Mouse (Mus musculus) 3T3-L1 (cell line): ENCODE data around the gene Smarcal1.

Source experiments
- DNase-seq: peaks from one replicate; pipeline ENCODE4 v3.0.0-alpha.2; 2015; ENCODE audit warnings: low read depth, low spot score

Gene Smarcal1

DNA sequence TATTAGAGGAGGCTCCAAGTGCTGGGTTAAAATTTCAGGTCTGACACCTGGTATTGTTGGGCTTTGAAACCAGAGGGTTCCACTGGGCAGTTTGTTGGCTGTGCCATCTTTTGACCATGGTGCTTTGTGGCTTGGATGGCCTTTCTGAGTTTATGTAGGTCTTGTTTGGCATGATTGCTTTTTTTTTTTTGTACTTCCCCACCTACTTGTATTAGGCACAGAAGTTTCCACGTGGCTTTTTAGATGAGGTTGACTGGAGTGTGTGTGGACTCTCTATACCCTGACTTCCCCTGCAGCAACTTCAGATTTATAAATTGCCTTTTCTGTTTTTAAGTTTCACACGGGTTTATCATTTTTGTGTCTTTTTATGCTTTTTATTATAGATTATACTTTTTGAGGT, 5.7 kb downstream of the Smarcal1 start:
- no peak for DNase-seq

DNA sequence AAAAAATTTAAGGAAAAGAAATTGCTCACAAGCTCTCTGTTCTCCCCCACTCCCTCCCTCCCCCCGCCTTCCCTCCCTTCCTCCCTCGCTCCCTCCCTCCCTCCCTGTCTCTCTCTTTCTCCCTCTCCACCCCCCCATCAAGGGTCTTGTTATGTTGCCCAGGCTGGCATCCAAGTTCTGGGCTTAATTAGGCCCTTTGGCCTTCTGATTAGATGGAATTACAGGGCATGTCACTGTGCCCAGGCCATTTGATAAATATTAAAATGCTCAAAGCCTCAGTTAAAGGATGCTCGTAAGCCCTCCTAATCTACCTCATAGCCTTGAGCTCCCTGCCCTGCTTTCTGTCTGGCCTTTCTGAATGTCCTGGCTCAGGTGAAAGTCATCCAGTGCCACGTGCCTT, 7.6 kb downstream of the Smarcal1 start:
- no peak for DNase-seq

- DNase-seq: no peak
Observed at GRCm38 (mm10) chr1:72592350-72592749, 9.3 kb downstream of the Smarcal1 start.

DNA sequence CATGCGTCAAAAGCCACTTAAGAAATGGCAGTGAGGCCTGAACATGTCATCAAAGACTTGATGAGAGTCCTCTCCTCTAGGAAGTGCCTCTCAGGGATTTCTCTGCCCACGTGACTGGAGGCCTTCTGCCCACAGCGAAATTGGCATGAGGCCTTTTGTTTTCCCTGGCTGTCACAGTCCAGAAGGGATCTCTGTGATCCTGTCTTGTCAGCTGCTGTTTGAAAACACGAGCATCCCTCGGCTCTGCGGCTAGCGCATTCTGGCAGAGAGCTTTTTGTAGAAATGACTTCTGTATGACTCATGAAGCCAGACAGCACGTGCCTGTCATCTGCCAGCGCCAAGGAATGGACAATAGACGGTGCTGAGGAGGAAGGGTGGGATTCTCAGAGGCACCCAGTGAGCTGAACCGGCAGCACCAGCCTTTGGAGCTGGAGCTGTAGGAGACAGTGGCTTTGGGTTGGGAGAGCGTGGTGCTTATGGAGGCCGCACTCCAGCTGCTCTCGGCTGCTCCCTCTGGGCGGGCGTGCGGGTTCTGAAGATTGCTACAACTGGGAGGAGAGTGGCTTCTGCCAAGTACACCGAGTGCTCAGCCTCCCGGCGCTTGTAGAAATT, 10.4 kb downstream of the Smarcal1 start:
- DNase-seq: peak; percentile 67

GRCm38 (mm10) chr1:72595686-72596085, 12.6 kb downstream of the Smarcal1 start:
- DNase-seq: no peak

DNA sequence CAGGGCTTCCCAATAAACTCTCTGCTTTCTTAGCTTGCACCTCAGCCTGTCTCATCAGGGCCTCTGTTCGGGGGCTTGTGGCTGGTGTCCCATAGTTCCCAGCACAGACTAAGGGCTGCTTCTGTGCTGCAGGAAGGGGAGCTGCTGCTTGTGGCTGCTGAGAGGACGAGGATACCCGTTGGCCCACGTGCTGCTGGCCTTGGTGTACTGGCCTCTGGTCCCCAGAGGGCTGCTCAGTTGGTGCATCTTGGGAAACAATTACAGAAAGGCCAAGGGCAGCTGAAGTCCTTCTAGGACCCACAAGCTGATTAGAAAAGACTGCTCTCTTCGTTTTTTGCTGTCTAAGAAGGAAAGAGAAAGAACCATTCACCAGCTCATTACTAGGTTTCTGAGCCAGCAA, 13.2 kb downstream of the Smarcal1 start:
- no peak for DNase-seq

DNA sequence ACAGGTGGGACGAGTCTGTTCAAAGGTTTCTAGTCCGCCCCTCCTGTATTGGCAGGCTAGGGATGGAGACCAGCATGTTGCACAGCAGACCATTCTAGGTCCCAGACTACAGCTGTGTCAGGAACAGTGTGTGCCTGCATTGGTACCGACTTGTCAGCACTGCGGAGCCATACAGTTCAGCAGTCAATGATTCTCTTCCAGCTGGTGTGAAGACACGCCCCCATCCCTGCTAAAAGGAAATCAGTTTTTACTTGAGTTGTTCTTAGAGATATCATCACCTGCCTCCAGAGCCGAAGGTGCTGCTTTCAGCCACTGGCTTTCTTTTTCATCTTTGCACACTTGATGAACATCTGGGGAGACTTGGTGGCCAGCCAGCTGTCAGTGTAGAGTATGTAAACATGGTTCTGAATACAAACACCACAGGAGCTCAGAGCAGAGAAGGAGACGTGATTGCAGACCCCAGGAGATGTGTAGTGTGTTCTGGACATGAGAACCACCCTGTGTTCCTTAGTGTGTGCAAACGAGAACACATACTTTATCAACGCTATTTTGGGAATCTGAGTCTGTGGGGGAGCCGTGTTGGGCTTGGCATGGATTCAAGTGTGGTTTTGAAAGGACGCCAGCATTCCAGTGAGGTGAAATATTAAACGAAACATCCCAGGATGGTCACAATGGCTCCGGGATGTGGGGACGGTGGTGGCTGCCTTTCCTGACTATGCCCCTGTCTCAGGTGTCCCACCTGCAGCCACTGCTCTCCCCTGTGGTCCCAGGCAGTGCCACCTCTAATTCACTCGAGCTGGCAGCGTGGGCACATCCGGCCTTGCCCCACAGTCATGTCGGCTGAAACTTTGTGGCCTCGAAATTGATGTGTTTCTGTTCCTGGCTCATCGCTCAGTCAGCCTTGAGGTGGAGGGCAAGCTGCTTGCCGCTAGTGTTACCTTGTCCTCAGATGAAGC, 16.4 kb downstream of the Smarcal1 start:
- peak; percentile 77 for DNase-seq

- no peak for DNase-seq
Observed at GRCm38 (mm10) chr1:72600778-72601177, 17.7 kb downstream of the Smarcal1 start.

DNA sequence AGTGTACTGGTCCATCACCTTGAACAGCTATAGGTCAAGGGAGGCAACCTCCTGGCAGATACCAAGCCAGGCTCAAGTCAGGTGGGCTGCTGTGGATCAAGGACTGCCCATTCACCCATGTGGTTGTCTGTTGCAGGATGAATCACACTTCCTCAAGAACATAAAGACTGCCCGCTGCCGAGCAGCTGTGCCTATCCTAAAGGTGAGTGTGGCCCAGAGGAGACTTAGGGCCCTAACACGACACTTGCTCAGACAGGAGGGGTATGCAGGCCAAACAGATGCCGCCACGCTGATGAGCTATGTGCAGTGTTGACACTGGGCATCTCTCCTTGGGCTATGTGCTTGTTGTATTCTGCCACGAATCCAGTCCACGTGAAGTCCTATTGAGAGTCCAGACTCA, 18.2 kb downstream of the Smarcal1 start:
- no peak for DNase-seq

DNA sequence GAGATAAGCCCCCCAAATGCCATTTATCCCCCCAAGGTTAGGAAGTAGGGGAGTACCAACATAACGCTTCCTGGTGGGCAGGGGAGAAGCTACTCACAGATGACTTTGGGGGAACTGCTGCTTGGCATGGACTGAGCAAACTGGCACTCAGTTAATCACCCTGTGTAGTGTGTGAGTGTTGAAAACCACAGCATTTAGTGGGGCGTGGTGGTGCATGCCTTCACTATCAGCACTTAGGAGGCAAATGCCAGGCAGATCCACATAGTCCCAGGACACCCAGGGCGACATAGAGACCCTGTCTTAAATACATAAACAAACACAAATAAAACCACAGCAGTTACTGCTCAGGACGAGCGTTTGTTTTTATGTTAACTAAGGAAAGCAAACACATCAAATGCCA, 19.1 kb downstream of the Smarcal1 start:
- DNase-seq: no peak

- no peak for DNase-seq
Observed at GRCm38 (mm10) chr1:72602803-72603202, 19.8 kb downstream of the Smarcal1 start.

DNA sequence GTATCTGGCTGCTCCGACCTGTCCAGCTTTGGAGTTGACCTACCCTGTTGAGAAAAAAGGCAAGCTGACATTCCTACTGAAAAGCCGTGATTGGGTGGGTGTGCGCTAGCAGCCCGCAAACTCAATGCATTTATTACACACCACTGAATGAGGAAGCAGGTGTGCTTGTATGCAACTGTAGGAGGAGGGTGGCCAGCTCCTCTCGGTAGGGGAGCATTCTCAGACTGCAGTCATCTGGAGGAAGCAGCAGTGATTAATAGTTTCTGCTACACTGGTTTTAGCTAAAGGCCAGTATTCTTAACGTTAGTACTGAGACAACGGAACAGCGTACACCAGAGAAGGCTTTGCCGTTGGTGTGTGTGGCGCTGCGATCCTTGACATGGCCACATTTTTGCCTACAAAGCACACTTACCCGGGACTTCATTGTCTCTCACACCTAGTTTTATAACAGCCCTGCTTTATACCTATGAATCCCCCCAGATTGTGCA, 23.2 kb downstream of the Smarcal1 start:
- DNase-seq: no peak

DNA sequence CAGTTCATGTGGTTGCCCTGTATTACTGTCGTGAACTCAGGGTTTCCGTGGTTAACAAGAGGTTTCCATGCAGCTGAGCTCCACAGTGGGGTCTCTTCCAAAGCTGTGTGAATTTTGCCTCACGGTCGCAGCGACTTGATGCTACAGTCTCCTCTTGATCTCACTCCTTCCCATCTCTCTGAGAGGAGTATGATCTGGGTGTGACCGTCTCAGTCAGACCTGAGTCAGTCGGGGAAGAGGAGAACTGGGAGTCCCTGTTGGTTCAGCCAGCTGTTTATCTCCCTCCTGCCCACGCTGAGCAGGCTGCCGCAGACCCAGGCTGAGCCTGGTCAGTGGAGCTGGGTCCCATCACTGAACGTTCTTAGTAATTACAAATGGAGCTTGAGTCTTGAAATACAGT, 26.1 kb downstream of the Smarcal1 start:
- DNase-seq: peak; percentile 69

DNA sequence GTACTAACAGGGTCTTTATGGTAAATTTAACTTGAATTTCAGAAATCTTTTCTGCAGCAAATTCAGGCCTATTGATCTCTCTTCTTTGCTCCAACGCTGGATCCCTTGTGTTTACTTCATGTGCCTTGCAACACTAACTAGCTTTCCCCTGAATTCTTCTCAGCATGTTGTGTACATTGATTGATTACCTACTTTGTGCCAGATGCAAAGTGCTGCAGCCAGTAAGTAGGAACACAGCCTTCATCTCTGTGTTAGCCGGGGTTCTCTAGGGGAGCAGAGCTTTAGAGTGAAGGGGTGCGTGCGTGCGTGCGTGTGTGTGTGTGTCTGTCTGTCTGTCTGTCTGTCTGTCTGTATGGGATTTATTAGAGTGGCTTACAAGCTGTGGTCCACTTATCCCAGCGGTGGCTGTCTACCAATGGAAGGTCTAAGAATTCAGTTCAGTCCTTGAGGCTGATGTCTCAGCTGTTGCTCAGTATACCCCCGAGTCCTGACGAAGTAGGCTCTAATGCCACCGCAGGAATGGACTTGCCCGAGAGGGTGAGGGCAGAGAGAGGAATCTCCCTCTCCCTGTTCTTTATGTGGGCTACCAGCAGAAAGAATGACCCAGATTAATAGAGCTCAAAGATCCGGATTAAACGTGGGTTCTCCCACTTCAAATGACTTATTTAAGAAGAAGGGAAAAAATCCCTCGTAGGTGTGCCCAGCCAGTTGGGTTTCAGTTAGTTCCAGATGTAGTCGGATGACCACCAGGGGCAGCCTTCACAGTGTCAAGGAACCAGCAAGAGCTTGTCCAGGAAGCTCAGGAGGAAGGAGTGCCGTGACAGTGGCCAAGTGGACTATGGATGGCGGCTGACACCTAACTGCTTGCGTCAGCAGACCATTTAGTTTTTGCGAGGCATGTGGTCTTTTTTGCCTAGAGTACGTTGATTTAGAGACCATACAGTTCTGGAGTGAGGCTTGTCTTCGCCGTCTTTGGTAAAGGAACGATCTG, 27.1 kb downstream of the Smarcal1 start:
- peak; percentile 29 for DNase-seq

- DNase-seq: no peak
Observed at GRCm38 (mm10) chr1:72612172-72612571, 29.1 kb downstream of the Smarcal1 start.

GRCm38 (mm10) chr1:72635221-72635620, 52.2 kb downstream of the Smarcal1 start:
- DNase-seq: no peak

GRCm38 (mm10) chr1:72640658-72641410, 57.8 kb downstream of the Smarcal1 start:
- DNase-seq: no peak

DNA sequence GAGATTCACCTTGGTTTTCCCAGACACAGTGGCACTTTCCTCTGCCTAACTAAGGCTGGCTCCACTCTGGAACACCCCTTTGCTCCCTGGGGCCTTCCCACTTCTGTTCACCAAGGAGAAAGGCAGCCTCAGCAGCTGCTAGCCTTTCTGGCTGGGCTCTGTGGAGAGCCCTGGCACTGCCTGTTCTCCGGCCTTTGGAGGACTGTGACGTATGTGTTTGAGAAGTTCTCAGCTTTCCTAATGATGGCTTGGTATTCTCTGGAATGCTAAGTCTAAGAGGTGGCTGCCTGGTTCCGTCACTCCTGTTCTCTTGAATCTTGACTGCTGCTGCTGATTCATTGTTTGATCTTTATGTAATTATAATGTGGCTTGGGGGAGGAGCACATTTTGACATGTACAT, 90.0 kb downstream of the Smarcal1 start:
- DNase-seq: no peak
